Mouse (Mus musculus) olfactory bulb, adult 2 months (tissue): ENCODE data around the gene Cep41.

Source experiments
- CTCF ChIP-seq: fragments of 200-500 bp; IDR thresholded peaks from 2 replicates; pipeline ENCODE4 v1.5.1; 2012; ENCODE audit warnings: low read depth, mild to moderate bottlenecking, low read length, moderate library complexity; ENCODE audit not compliant: insufficient read depth
- POLR2A ChIP-seq: fragments of 200-500 bp; IDR thresholded peaks from 2 replicates; pipeline ENCODE4 v1.6.1; 2012; ENCODE audit warnings: mild to moderate bottlenecking, low read depth, low read length, moderate library complexity; ENCODE audit not compliant: insufficient read depth

GRCm38 (mm10) chr6:30709115-30709514 is 15.6 kb upstream of the Cep41 start:
- TF ChIP-seq POLR2A (no peak), CTCF (no peak)
